Mouse (Mus musculus): ENCODE data around the gene Olfr670. TPM values are rescaled to one million over a fixed set of nuclear protein-coding genes. Genes with fewer than 3 reads are reported as not detected.
"Not testable (repeated sequence)": the region's sequence is repeated elsewhere in the genome, so short reads cannot be mapped to it uniquely, and the experiment has no call there.

The Olfr670 gene
- not detected in 2 replicates for polyA plus RNA-seq (2015; fragmentation: Nextera tagmentation; extraction: Ambion mirVana)

GRCm38 (mm10) chr7:104962520-104962919 lies at the start of gene Olfr670:
Gene Olfr670, minus strand, starts transcription at chr7:104962620.
- Histone ChIP-seq H3K9me3 (ENCODE audit: low read length) (no peaks in the 10 kb centered on the region), H3K4me3 (ENCODE audit: low read depth, low read length) (no peak within 1 kb of the TSS), H3K9ac (replicated peaks; ENCODE audit: low read depth) (no peak within 1 kb of the TSS), H3K4me2 (replicated peaks; ENCODE audit: low read depth, low read length) (no peak within 1 kb of the TSS), H3K27ac (ENCODE audit: low read length) (no peak within 1 kb of the TSS), H3K36me3 (ENCODE audit: insufficient read depth, low read length) (no peaks in the 10 kb centered on the region), H3K27me3 (replicated peaks; ENCODE audit: insufficient read depth, low read length) (no peaks in the 10 kb centered on the region), H3K4me1 (ENCODE audit: insufficient read depth, low read depth, low read length) (no peaks in the 10 kb centered on the region)
- 25% methylated on average over 1 of the region's 1 CpGs for WGBS
- ATAC-seq (no peak), DNase-seq (ENCODE audit: low spot score) (no peak)
- no peak for TF ChIP-seq CTCF (IDR thresholded peaks at IDR 0.05)
- TF ChIP-seq EP300 (IDR thresholded peaks at IDR 0.05), result no peak

- DNase-seq (ENCODE audit: low spot score) (no peak), ATAC-seq (no peak)
- H3K9ac ChIP-seq (replicated peaks; ENCODE audit: low read depth), result no peak within 1 kb of the TSS
- H3K9me3 ChIP-seq (ENCODE audit: low read length), result no peaks in the 10 kb centered on the region
- TF ChIP-seq EP300 (IDR thresholded peaks at IDR 0.05), result no peak
- TF ChIP-seq CTCF (IDR thresholded peaks at IDR 0.05), result no peak
- H3K27ac ChIP-seq (ENCODE audit: low read length), result no peak within 1 kb of the TSS
- no peaks in the 10 kb centered on the region for H3K27me3 ChIP-seq (replicated peaks; ENCODE audit: insufficient read depth, low read length)
- no peaks in the 10 kb centered on the region for H3K4me1 ChIP-seq (ENCODE audit: insufficient read depth, low read depth, low read length)
- H3K36me3 ChIP-seq (ENCODE audit: insufficient read depth, low read length), result no peaks in the 10 kb centered on the region
- H3K4me3 ChIP-seq (ENCODE audit: low read depth, low read length), result no peak within 1 kb of the TSS
- no peak within 1 kb of the TSS for H3K4me2 ChIP-seq (replicated peaks; ENCODE audit: low read depth, low read length)
Measured at GRCm38 (mm10) chr7:105001929-105002328, 39.5 kb upstream of the Olfr670 start, which contains the start of gene Olfr672. Gene Olfr672, minus strand, starts transcription at chr7:105002029.

- no peaks in the 10 kb centered on the region for H3K4me1 ChIP-seq (ENCODE audit: insufficient read depth, low read depth, low read length)
- no peak within 1 kb of the TSS for H3K9ac ChIP-seq (replicated peaks; ENCODE audit: low read depth)
- no peak within 1 kb of the TSS for H3K27ac ChIP-seq (ENCODE audit: low read length)
- ATAC-seq (no peak), DNase-seq (ENCODE audit: low spot score) (no peak)
- WGBS, result 75% methylated on average over 1 of the region's 1 CpGs
- H3K27me3 ChIP-seq (replicated peaks; ENCODE audit: insufficient read depth, low read length), result no peaks in the 10 kb centered on the region
- no peaks in the 10 kb centered on the region for H3K9me3 ChIP-seq (ENCODE audit: low read length)
- TF ChIP-seq CTCF (IDR thresholded peaks at IDR 0.05) (no peak), EP300 (IDR thresholded peaks at IDR 0.05) (no peak)
- H3K4me2 ChIP-seq (replicated peaks; ENCODE audit: low read depth, low read length), result no peak within 1 kb of the TSS
- no peak within 1 kb of the TSS for H3K4me3 ChIP-seq (ENCODE audit: low read depth, low read length)
- H3K36me3 ChIP-seq (ENCODE audit: insufficient read depth, low read length), result no peaks in the 10 kb centered on the region
Measured at GRCm38 (mm10) chr7:104979026-104979425, 16.6 kb upstream of the Olfr670 start, which contains the start of gene Olfr671. Gene Olfr671, minus strand, starts transcription at chr7:104979126.

DNA sequence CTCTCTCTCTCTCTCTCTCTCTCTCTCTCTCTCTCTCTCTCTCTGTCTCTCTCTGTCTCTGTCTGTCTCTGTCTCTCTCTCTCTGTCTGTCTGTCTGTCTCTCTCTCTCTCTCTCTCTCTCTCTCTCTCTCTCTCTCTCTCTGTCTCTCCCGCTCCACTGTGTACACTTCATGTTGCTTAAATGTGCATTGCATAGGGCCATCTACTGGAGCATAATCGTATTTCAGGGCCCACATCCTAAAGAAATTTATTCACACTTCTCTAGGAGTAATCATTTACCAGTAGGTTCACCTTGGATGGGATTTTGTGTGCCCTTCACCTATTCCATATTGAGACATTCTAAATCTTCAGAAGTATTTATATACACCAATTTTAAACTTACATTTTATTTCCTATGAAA lies 10.1 kb upstream of the Olfr670 start:
- not testable (repeated sequence) for H3K27me3 ChIP-seq (replicated peaks; ENCODE audit: insufficient read depth, low read length); DNase-seq (ENCODE audit: low spot score); H3K4me3 ChIP-seq (ENCODE audit: low read depth, low read length); H3K4me2 ChIP-seq (replicated peaks; ENCODE audit: low read depth, low read length); ATAC-seq; H3K9me3 ChIP-seq (ENCODE audit: low read length); H3K4me1 ChIP-seq (ENCODE audit: insufficient read depth, low read depth, low read length); H3K36me3 ChIP-seq (ENCODE audit: insufficient read depth, low read length); H3K27ac ChIP-seq (ENCODE audit: low read length); H3K9ac ChIP-seq (replicated peaks; ENCODE audit: low read depth)
- 58% methylated on average over 2 of the region's 2 CpGs for WGBS

GRCm38 (mm10) chr7:104950234-104950633 lies 12.2 kb downstream of the Olfr670 start:
- H3K36me3 ChIP-seq (ENCODE audit: insufficient read depth, low read length); H3K4me2 ChIP-seq (replicated peaks; ENCODE audit: low read depth, low read length); H3K9ac ChIP-seq (replicated peaks; ENCODE audit: low read depth); H3K4me1 ChIP-seq (ENCODE audit: insufficient read depth, low read depth, low read length); H3K9me3 ChIP-seq (ENCODE audit: low read length); DNase-seq (ENCODE audit: low spot score); ATAC-seq; H3K27ac ChIP-seq (ENCODE audit: low read length); H3K27me3 ChIP-seq (replicated peaks; ENCODE audit: insufficient read depth, low read length); H3K4me3 ChIP-seq (ENCODE audit: low read depth, low read length): not testable (repeated sequence)
- 94% methylated on average over 16 of the region's 16 CpGs for WGBS

GRCm38 (mm10) chr7:104933940-104934339 lies 28.5 kb downstream of the Olfr670 start, which contains the start of gene Olfr669:
Gene Olfr669, plus strand, starts transcription at chr7:104934240.
- H3K27ac ChIP-seq (ENCODE audit: low read length), result no peak within 1 kb of the TSS
- H3K36me3 ChIP-seq (ENCODE audit: insufficient read depth, low read length), result no peaks in the 10 kb centered on the region
- no peak within 1 kb of the TSS for H3K9ac ChIP-seq (replicated peaks; ENCODE audit: low read depth)
- WGBS, result 67% methylated on average over 1 of the region's 1 CpGs
- H3K4me3 ChIP-seq (ENCODE audit: low read depth, low read length), result no peak within 1 kb of the TSS
- TF ChIP-seq CTCF (IDR thresholded peaks at IDR 0.05) (no peak), EP300 (IDR thresholded peaks at IDR 0.05) (no peak)
- ATAC-seq (no peak), DNase-seq (ENCODE audit: low spot score) (no peak)
- no peak within 1 kb of the TSS for H3K4me2 ChIP-seq (replicated peaks; ENCODE audit: low read depth, low read length)
- H3K4me1 ChIP-seq (ENCODE audit: insufficient read depth, low read depth, low read length), result no peaks in the 10 kb centered on the region
- no peaks in the 10 kb centered on the region for H3K9me3 ChIP-seq (ENCODE audit: low read length)
- H3K27me3 ChIP-seq (replicated peaks; ENCODE audit: insufficient read depth, low read length), result no peaks in the 10 kb centered on the region

- ATAC-seq (no peak), DNase-seq (ENCODE audit: low spot score) (no peak)
- Histone ChIP-seq H3K27ac (ENCODE audit: low read length) (no peak within 1 kb of the TSS), H3K36me3 (ENCODE audit: insufficient read depth, low read length) (no peaks in the 10 kb centered on the region), H3K4me2 (replicated peaks; ENCODE audit: low read depth, low read length) (no peak within 1 kb of the TSS), H3K9ac (replicated peaks; ENCODE audit: low read depth) (no peak within 1 kb of the TSS), H3K4me1 (ENCODE audit: insufficient read depth, low read depth, low read length) (no peaks in the 10 kb centered on the region), H3K4me3 (ENCODE audit: low read depth, low read length) (no peak within 1 kb of the TSS), H3K9me3 (ENCODE audit: low read length) (no peaks in the 10 kb centered on the region), H3K27me3 (replicated peaks; ENCODE audit: insufficient read depth, low read length) (no peaks in the 10 kb centered on the region)
- WGBS, result 73% methylated on average over 1 of the region's 1 CpGs
- TF ChIP-seq CTCF (IDR thresholded peaks at IDR 0.05) (no peak), EP300 (IDR thresholded peaks at IDR 0.05) (no peak)
Measured at GRCm38 (mm10) chr7:104927957-104928356, 34.5 kb downstream of the Olfr670 start, which contains the start of gene Olfr668. Gene Olfr668, minus strand, starts transcription at chr7:104928057.

Measured in lung, postnatal 0 days (tissue).